Mouse (Mus musculus): ENCODE measurements around the gene Lrp2.

- TF ChIP-seq POLR2AphosphoS2 (IDR thresholded peaks at IDR 0.05; ENCODE audit: insufficient read length, low read depth) (no peak), POLR2A (IDR thresholded peaks at IDR 0.05; ENCODE audit: insufficient read length, low read depth) (no peak), MAX (IDR thresholded peaks at IDR 0.05; ENCODE audit: low read depth) (no peak), MYOD1 (IDR thresholded peaks at IDR 0.05; ENCODE audit: control insufficient read depth in 1 of 3, insufficient read length in 2 of 3, low read depth in 2 of 3) (no peak), SRF (IDR thresholded peaks at IDR 0.05; ENCODE audit: control insufficient read depth, insufficient read length, low read depth) (no peak), E2F4 (IDR thresholded peaks at IDR 0.05; ENCODE audit: insufficient read depth) (no peak), USF1 (IDR thresholded peaks at IDR 0.05; ENCODE audit: low read depth) (no peak)
Observed at GRCm38 (mm10) chr2:69376780-69377179, 209.1 kb downstream of the Lrp2 start.
